Mouse (Mus musculus) erythroblast, embryonic 14.5 days (primary cell): ENCODE data around the gene Fli1.

Experiments
- GATA1 ChIP-seq: IDR thresholded peaks from 2 replicates; pipeline ENCODE4 v1.6.1; 2012; ENCODE audit warnings: low read length, inconsistent platforms, mixed read lengths
- TAL1 ChIP-seq: IDR thresholded peaks from 3 replicates; pipeline ENCODE4 v1.6.1; 2012; ENCODE audit warnings: low read length, inconsistent platforms, mixed read lengths

DNA sequence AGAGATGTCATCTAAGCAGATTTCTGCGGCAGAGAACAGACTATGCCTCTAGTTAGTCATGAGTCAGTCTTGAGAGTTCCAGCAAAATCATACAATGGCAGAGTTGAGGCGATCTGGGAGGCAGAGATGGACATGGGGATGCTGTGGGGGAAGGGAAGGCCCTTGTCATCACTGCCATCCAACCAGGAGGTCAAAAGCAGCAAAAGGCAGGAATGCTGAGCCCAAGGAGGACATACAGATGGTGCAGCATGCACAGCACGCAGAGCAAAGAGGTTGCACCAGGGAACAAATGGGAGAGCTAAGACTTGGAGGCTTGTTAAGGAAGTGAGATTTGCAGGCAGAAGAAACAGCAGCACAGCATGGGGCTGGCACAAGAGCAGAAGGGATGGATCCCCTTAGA, 63.9 kb downstream of the Fli1 start:
- no peak for TF ChIP-seq GATA1
- no peak for TF ChIP-seq TAL1
